Mouse (Mus musculus) ovary, postnatal 10 days (tissue): ENCODE data around the gene Adamtsl3.
"Not testable (repeated sequence)": the region's sequence is repeated elsewhere in the genome, so short reads cannot be mapped to it uniquely, and the experiment has no call there.

ENCODE experiments used
- DNase-seq: peaks from one replicate; pipeline ENCODE4 v3.0.0; 2022; ENCODE audit warnings: low spot score

Gene Adamtsl3

DNA sequence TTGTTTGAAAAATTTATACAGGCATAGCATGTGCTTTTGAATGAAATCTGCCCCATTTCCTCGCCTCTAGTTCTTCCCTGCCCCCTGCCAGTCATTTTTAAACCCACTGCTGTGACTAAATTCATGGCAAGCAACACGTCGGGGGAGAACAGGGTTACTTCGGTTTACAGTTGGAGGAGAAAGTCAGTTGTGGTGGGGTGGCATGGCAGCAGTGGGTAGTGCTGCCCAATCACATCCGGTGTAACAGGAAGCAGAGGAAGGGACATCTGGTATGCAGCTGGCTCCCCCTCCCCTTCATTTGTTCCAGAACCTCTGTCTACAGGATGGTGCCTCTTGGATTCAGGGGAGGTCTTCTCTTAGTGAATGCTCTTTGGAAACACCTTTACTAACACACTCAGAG lies 25.6 kb downstream of the Adamtsl3 start:
- DNase-seq: no peak

DNA sequence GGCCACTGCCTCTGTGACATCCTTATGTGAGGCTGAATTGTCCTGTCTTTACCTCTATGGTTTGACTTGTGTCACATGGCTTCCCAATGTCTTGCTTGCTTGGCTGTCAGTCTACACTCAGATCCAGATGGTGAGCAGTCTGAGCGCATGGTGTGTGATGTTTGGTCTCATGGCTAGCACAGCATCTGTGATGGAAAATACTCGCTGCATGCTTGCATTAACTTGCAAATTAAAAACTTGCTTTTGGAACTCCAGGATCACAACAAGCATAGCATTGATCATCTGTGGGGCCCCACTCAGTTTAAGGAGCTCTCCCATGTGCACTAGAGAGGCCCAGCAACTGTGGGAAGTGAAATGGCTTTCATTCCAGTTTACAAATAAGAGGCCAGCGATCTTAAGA lies 29.1 kb downstream of the Adamtsl3 start:
- DNase-seq: no peak

DNA sequence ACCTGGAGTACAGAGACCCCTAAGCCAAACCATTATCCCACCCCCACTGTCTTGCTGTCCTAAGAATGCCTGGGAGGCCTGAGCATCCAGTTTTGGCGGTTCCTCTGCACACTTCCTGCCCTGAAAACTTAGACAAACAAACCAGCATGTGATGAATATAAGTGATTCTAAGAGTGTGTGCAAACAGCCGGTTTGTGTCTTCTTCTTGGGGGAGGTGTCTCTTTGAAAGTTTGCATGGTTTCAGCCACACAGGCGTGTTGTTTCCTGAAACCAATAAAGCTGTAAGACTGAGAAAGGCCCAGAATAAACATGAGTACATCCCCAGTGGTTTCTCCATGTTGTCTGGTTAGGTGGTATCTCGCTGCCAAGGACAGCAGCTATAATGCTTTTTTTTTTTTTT lies 30.6 kb downstream of the Adamtsl3 start:
- no peak for DNase-seq

DNA sequence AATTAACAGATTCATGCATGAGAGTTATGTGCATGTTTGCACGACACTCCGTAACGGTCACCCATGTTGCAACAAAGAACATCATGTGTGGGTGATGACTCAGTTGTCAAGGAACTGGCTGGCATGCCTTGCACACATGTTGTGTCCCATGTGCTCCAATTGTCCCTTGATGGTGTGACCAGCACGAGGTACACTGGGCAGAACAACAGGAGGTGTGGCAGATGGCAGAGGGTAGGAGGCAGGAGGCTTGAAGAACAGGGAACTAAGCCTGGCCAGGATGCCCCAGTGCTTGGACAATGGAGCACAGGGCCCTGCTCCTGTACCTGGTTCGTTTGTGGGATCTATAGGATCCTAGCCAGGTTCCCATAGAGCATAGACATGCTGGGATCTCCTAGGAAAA lies 31.0 kb downstream of the Adamtsl3 start:
- DNase-seq: no peak

DNA sequence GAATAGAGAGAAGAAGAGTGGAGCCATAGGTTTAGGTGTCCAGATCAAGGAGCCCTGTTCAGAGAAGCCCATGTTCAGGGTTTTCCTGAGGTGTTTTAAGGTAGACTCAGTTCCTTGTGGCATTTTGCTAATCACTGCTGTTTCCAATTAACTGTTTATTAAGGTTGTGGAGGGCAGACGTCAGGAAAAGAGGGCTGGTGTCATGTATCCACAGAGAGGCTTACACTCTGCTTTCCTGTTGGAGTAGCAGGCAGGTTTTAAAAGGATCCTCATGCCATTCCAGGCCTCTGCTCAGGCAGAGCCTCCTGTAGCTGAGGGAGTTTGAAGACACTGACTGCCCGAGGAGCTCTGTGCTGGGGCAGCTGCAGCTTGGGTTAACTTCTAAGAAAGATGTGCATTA lies 32.6 kb downstream of the Adamtsl3 start:
- no peak for DNase-seq

DNA sequence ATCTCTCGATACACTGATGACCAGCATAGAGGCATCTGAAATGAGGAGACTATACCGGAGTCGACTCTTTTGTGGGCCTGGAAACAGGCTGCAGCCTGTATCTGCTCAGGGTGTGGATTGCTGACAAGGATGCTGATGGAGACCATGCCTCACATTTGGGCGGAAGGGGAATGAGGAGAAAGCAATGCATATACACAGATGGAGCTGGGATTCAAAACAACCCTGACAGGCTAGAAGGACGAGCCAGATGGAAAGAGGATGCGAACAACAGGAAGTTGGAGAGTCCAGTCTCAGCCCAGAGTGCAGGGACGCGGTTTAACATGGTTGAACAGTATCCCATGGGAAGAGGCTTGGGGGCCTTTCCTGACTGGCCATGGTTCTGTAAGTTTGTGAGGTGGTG lies 34.6 kb downstream of the Adamtsl3 start:
- DNase-seq: no peak

DNA sequence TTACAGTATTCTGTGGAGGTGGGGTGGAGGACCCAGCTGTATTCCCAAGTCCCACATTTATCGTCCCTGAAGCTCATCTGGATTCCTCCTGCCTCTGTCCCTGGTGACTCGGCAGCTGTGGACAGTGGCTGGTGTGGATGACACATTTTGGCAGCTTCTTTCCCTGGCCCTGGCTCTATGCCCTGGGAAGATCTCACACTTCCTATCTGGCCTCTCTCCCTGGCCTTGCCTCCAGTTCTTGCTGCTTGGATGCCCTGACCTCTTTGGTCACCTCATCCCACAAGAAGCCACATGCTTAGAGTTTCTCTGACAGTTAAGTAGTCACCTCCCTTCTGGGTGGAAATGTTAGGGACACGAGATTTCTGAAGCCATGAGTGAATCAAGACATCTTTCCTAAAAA lies 35.9 kb downstream of the Adamtsl3 start:
- no peak for DNase-seq

DNA sequence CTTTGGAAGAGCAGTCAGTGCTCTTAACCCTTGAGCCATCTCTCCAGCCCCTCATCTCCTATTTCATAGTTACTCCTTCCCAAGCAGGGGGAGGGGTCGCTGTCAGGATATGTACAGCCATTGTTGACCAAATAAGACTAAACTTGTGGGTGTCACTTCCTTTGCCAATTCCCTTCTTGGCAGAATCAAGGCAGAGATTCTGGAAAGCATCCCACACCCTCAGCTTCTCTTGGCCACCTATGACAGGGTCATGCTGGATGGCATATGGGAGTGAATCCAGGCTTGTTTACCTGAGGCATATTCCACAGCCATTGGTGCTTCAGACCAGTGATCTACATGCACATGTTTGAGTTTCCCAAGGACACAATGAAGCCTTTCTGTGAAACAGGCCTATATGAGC lies 42.8 kb downstream of the Adamtsl3 start:
- no peak for DNase-seq

DNA sequence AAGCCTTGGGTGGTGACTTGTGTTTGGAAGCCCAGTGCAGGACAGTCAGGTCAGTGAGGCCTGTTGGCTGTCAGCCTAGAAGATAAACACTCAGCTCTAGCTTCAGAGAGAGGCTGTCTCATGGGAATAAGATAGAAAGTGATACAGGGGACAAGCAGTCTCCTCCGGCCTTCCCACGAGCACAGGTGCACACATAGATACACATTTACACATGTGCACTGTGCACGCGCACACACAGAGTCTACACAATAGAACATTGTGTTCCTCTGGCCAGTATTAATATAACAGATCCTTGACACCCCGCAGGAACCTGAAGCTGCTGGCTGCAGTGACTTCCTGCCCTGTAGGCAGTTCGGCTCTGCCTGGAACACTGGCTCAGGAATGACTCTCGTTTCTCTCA lies 44.3 kb downstream of the Adamtsl3 start:
- no peak for DNase-seq

DNA sequence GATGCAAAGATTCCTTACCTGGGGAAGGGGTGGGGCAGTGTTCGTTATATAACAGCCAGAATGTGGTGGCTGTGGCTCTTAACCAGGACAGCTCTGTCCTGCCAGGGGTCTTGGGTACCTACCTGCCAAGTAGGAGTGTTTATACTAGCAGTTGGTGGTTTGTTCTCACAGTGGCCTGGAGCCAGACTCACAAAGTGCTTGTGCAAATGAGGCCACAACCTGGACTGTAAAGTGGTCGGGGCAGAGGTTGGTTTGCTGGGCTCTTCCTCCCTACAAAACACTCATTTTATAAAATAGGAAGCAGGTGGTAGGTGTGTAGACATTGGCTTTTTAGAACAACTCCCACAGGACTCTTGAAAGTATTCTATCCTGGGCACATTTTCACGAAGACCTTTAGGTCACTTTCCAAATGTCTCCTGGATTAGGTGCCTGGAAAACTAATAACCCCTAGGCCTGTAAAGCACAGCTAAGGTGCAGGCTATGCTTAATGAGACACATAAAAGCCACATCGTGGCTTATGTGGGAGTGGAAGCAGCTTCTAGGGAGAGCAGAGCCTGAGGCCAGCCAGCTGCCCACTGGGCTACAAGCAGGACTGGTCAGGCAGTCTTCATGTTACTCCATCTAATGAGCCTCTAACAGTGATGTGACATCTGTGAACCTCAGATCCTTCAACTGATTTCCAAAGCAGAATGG lies 47.5 kb downstream of the Adamtsl3 start:
- DNase-seq: no peak

DNA sequence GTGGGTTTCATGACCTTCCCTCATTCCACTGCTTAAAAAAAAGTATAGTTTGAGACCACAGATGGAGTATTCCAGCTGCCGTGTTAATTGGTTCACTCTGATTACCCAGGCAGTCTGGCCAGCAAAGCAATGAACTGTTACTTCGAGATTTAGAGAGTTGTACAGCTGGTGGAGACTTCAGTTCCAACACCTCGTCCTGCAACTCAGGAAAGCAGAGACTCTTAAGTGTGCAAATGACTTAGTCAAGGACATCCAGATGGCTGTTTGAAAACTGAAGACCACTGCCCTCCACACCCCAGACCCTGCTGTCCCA lies 48.0 kb downstream of the Adamtsl3 start:
- no peak for DNase-seq

DNA sequence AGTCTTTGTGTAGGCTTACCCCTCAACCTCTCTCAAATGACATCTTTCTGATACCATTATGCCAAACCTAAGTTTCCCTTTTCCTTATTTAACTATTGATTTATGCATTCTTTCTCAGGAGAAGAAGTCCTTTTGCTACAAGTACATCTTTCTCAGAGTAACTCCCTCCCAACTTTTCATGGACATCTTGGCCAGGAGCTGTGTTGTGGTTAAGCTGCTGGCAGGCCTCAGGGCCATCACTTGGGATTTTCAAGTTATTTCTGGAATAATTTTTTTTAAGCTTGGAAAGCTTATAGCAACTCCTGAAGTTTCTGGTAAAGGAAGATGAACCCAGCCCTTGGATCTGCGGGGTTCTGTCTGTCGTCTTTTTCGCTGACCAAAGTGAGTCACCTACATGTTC lies 51.6 kb downstream of the Adamtsl3 start:
- DNase-seq: no peak

DNA sequence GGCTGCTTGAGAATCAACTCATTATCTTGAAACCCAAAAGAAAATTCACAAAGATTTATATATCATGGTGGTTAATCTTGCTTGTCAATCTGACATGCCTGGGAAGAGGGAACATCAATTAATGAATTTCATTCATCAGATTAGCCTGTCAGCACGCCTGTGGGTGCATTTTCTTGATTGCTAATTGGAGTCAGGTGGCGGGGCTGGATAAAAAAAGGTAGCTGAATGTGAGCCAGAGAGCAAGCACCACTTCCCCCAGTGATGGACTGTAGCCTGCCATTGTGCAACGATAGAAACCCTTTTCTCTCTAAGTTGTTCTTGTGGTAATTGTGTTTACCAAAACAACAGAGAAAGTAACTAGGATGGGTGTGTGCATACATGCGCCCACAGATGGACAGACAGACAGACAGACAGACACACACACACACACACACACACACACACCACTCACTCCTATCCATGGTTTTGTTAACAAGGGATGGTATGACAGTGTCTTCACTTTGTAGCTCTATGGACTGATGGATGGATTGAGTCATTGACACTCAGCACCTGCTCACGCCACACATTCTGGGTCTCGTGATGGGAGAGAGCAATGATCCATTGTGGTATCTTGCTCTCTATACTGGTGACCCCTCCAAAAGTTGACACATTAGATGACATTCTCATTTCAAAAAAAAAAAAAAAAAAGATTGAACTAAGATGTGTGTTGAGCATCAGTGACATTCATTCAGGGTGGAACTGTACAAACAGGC lies 59.1 kb downstream of the Adamtsl3 start:
- DNase-seq: no peak

DNA sequence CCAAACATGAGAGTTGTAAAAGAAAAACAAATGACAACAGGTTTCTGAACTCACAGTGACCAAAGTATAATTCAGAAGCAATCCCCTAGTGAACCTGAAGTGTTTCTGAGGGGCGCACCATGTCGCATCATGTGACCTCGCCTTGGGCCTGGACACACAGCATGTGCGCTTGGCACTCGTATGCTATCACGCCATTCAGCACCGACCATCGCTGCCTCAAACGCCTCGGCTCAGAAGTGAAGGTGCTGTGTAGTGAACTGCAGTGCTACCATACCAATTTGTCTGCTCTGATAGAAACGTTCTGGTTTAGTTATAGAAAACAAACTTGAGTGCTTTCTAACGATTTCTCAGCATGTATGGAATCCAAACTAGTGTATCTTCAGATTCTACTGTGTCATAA lies 59.7 kb downstream of the Adamtsl3 start:
- DNase-seq: no peak

DNA sequence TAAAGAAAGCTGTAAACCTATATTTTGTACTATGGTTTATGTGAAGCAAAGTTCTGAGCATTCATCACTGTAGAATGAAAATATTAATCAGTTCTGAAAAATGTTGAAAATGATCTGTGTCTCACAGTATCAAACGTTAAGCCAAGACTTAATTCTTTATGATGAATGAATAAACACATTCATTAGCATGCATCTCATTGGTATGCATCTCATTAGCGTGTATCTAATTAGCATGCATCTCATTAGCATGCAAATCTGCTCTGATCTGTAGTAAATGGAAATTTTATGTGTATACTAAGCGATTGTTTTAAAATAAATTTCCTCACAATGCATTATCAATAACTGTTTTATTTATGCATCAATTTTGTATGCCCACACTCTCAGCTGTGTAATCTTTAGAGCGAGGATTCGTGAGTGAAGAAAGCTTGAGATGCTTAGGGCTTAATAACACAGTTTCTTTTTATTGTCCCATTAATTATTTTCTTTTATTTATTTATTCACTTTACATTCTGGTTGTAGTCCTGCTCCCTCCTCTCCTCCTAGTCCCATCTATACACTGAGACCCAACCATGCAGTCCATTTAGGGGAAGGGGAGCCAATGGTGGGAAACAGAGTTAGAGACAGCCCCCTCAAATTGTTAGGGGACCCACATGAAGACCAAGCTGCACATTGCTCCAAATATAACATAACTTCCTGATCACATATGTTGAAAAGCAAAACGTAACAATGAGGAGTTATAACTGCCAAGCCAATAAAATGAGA lies 60.4 kb downstream of the Adamtsl3 start:
- DNase-seq: no peak

DNA sequence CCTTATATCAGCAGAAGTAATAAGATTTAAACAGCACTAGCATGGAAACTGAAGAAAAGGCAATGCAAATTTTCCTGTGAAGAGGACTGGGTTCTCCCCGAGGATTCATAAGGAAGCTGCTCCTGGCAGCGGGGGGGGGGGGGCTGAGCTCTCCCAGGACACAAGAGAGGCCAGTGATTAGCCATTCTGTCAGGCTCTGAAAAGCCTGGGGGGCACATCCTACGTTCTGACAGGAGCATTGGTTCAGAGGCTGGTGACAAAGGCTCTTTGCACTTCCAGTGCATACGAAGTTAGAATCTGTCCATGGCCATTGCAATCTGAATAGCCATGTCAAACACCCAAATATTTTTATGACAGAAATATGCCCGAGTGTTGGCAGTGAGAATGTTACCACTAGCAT lies 61.4 kb downstream of the Adamtsl3 start:
- no peak for DNase-seq

DNA sequence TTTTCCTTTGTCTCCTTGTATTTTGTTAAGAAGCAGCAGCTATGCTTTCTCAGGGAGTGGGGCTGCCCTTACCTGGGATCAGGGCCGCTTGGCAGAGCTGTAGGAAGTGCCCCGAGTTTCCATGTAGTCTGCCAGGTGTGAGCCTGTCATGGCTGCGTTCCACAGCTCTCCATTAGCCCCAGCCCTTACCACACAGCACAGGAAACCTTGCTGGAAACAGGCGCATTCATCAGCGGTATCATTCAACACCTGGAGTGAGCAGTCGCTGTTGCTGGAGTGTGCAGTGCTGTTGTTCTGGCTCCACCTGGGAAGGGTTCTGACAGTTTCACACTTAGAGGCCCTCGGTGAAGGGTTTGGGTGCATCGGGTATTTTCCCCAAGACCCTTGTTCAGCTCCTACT lies 62.1 kb downstream of the Adamtsl3 start:
- no peak for DNase-seq

DNA sequence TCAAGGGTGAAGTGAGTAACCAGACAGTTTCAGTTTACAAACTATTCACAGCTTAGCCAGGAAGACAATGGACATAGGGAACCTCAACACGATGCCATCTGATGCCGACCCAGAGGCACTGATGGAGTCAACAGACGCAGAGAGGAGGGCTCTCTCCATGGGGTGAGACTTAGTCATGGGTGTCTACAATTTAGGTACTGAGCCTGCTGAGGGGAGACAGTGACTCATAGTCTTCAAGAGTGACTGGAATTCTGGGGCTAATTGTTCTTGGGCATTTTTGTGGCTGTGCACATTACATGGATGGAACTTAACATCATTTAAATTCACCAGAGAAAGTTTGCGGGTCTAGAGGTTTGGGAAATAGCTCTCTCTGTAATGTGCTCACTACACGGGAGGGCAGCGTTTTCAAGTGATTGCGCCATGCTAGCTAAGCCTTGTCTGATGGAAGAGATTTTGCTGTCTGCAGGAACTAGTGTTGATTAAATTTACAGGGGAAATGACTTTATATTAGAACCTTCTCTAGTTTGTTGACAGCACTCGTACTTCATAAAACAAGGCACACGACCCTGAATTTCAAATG lies 70.1 kb downstream of the Adamtsl3 start:
- no peak for DNase-seq

DNA sequence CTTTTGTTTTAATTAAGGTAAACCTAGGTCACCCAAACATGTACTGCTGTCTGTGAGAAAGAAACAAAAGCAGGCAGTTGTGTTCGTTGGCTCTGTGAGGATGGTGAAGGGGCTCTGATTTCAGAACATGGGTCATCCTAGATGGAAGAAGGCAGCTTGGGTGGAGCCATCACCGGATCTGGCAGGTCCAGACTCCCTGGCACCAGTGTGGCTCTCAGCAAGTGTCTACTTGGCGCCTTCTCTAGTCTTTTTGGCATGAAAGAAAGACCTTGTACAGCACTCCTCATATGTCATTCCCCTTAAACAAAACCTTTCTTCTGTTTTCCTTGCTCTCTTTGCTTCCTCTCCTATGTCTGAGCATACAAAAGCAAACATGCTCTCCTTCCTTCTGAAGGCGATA lies 75.5 kb downstream of the Adamtsl3 start:
- DNase-seq: no peak

DNA sequence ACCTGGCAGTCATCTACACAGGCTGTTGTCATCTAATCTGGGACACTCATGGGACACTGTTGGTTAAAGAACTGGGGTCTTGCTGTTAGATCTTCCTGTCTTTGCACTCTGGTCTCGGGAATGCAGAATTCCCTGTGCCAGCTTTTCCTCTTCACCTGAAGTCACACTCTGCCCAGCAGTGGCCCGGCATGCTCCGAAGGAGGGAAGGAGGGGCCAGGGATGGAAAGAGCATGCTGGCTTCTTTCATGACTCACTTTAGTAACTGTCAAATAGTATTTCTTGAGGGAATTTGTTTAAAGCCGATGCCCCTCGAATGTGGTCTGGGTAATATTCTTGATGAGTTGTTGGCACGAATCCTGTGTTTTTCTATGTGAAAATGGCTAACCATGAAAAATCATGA lies 81.2 kb downstream of the Adamtsl3 start:
- no peak for DNase-seq

DNA sequence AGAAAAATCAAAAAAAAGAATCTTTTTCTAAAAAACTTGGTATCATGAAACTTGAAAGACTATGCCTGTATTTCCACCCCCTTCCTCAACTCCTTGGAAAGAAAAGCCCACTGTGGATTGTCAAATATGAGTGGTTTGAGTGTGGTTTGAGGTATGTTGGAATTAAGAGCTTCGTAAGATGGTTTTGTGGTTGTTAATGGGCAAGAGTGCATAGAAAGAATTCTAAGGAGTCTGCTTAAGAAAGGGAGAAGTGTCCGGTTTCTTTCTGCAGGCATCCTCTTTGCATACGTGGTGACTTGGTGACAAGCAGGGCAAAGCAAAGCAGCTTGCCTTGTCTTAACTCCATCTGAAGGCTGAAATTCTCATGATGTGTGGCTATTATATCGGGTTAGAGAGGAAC lies 81.6 kb downstream of the Adamtsl3 start:
- DNase-seq: no peak

DNA sequence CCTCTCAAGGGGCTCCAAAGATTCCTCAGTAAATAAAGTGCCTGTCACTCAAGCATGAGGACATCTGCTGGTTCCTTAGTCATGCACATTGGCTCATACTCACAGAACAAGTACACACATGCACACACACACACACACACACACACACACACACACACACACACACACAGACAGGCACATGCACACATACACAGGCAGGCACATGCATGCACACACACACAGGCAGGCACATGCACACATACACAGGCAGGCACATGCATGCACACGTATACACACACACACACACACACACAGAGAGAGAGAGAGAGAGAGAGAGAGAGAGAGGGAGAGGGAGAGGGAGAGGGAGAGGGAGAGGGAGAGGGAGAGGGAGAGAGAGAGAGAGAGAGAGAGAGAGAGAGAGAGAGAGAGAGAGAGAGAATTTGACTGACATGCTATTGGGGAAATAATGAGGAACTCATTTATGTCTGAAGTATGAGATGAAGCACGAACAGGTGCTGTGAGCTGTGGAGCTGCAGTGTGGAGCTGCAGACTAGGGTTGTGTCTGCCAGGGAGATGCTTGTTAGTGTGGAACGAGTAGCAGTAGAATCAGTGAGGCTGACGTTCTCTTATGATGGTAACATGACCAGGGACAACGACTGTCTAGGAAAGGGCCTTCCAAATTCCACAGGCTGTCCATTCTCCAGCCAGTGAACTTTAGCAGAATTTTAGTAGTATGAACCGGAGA lies 85.0 kb downstream of the Adamtsl3 start:
- not testable (repeated sequence) for DNase-seq
